Mouse (Mus musculus) macrophage (primary cell): ENCODE data around the gene Ugt1a1. TPM values are rescaled to one million over a fixed set of nuclear protein-coding genes. Genes with fewer than 3 reads are reported as not detected.

Experiments
- H3K27ac ChIP-seq: fragments of 350-480 bp; formaldehyde crosslinking; 2 replicates; pipeline ENCODE4 v1.9.0; 2021
- H3K36me3 ChIP-seq: fragments of 350-480 bp; formaldehyde crosslinking; 2 replicates; pipeline ENCODE4 v1.9.0; 2021; ENCODE audit errors: inconsistent target
- H3K4me3 ChIP-seq: fragments of 350-480 bp; formaldehyde crosslinking; 2 replicates; pipeline ENCODE4 v1.9.0; 2021; ENCODE audit errors: inconsistent target
- H3K79me2 ChIP-seq: fragments of 350-480 bp; formaldehyde crosslinking; 2 replicates; pipeline ENCODE4 v1.9.0; 2021; ENCODE audit errors: inconsistent target
- WGBS: methylation state at CpG from one replicate; pipeline ENCODE4 v1.1.7; 2026; ENCODE audit warnings: inconsistent platforms; ENCODE audit not compliant: missing documents; 5-methylcytosine and 5-hydroxymethylcytosine counted together
- polyA plus RNA-seq: library from polyadenylated mRNA; stranded (reverse); fragments of 250-400 nt; gene quantifications from 3 replicates; pipeline ENCODE4 v1.2.4, GENCODE M21; 2018; ENCODE audit warnings: inconsistent platforms

Gene Ugt1a1
- polyA plus RNA-seq, 1 experiment from 2014 or later, result not detected

GRCm38 (mm10) chr1:88263778-88264177 lies 52.0 kb downstream of the Ugt1a1 start:
- H3K79me2 ChIP-seq, result no peaks in the 10 kb centered on the region
- peaks cover 62% of the 10 kb centered on the region for H3K36me3 ChIP-seq
- WGBS, result 92% methylated on average over 5 of the region's 5 CpGs
- no peak overlapping the region for H3K27ac ChIP-seq
- no peak overlapping the region for H3K4me3 ChIP-seq

GRCm38 (mm10) chr1:88264237-88264868 lies 52.6 kb downstream of the Ugt1a1 start:
- Histone ChIP-seq H3K36me3 (peaks cover 68% of the 10 kb centered on the region), H3K4me3 (no peak overlapping the region), H3K27ac (no peak overlapping the region), H3K79me2 (no peaks in the 10 kb centered on the region)
- WGBS, result 93% methylated on average over 7 of the region's 7 CpGs

- WGBS, result 75% methylated on average over 4 of the region's 4 CpGs
- H3K36me3 ChIP-seq, result peaks cover 73% of the 10 kb centered on the region
- H3K27ac ChIP-seq, result no peak overlapping the region
- H3K79me2 ChIP-seq, result no peaks in the 10 kb centered on the region
- H3K4me3 ChIP-seq, result no peak overlapping the region
These were observed 53.1 kb downstream of the Ugt1a1 start for GRCm38 (mm10) chr1:88264869-88265240.

GRCm38 (mm10) chr1:88266123-88266522 lies 54.4 kb downstream of the Ugt1a1 start:
- Histone ChIP-seq H3K79me2 (no peaks in the 10 kb centered on the region), H3K27ac (no peak overlapping the region), H3K36me3 (peaks cover 75% of the 10 kb centered on the region), H3K4me3 (no peak overlapping the region)
- 86% methylated on average over 13 of the region's 13 CpGs for WGBS

- no peak overlapping the region for H3K27ac ChIP-seq
- 95% methylated on average over 6 of the region's 6 CpGs for WGBS
These were observed 55.7 kb downstream of the Ugt1a1 start for GRCm38 (mm10) chr1:88267489-88267888.

GRCm38 (mm10) chr1:88268070-88268469 lies 56.3 kb downstream of the Ugt1a1 start:
- H3K4me3 ChIP-seq, result no peak overlapping the region
- 85% methylated on average over 6 of the region's 6 CpGs for WGBS
- no peaks in the 10 kb centered on the region for H3K79me2 ChIP-seq
- no peak overlapping the region for H3K27ac ChIP-seq
- peaks cover 75% of the 10 kb centered on the region for H3K36me3 ChIP-seq

More at GRCm38 (mm10) chr1:88267489-88267888, 55.7 kb downstream of the Ugt1a1 start:
- peaks cover 75% of the 10 kb centered on the region for H3K36me3 ChIP-seq
- H3K4me3 ChIP-seq, result no peak overlapping the region
- H3K79me2 ChIP-seq, result no peaks in the 10 kb centered on the region

Other genes starting within 250 kb of the Ugt1a1 start
- 8.1 to 11.4 TPM (median 11.0 TPM) in 3 replicates for gene Usp40, start 203.4 kb upstream of the Ugt1a1 start, polyA plus RNA-seq
- gene Ugt1a10, start 156.6 kb upstream of the Ugt1a1 start, polyA plus RNA-seq, result not detected in 3 replicates
- gene Ugt1a9, start 141.2 kb upstream of the Ugt1a1 start, polyA plus RNA-seq, result 0.10 TPM in 1 of 3 replicates, not detected in the others
- not detected in 3 replicates for gene Ugt1a8, start 124.1 kb upstream of the Ugt1a1 start, polyA plus RNA-seq
- gene Ugt1a7c, start 116.9 kb upstream of the Ugt1a1 start, polyA plus RNA-seq, result 92.6 to 134 TPM (median 101 TPM) in 3 replicates
- 0.21 to 0.37 TPM (median 0.30 TPM) in 3 replicates for gene Ugt1a6b, start 108.7 kb upstream of the Ugt1a1 start, polyA plus RNA-seq
- 2.5 to 7.5 TPM (median 3.9 TPM) in 3 replicates for gene Ugt1a6a, start 77.2 kb upstream of the Ugt1a1 start, polyA plus RNA-seq
- not detected in 3 replicates for gene Ugt1a5, start 45.9 kb upstream of the Ugt1a1 start, polyA plus RNA-seq
- gene Ugt1a2, start 11.4 kb upstream of the Ugt1a1 start, polyA plus RNA-seq, result 0.14 TPM in 1 of 3 replicates, not detected in the others
- gene Dnajb3, start 6.2 kb upstream of the Ugt1a1 start, polyA plus RNA-seq, result not detected in 3 replicates
- 0.04 to 0.31 TPM (median 0.22 TPM) in 3 replicates for gene Mroh2a, start 15.0 kb downstream of the Ugt1a1 start, polyA plus RNA-seq
- gene Hjurp, start 65.7 kb downstream of the Ugt1a1 start, polyA plus RNA-seq, result 11.5 to 23.0 TPM (median 11.6 TPM) in 3 replicates
- not detected in 3 replicates for gene Trpm8, start 65.7 kb downstream of the Ugt1a1 start, polyA plus RNA-seq
- not detected in 3 replicates for gene Spp2, start 195.0 kb downstream of the Ugt1a1 start, polyA plus RNA-seq